Mouse (Mus musculus) MEL-GATA-1-ER (cell line): ENCODE measurements around the gene Pim3.

ENCODE experiments used
- DNase-seq: peaks from one replicate; pipeline ENCODE4 v3.0.0-alpha.2; 2012; ENCODE audit warnings: low read depth; ENCODE audit errors: extremely low read depth

Pim3 gene

DNA sequence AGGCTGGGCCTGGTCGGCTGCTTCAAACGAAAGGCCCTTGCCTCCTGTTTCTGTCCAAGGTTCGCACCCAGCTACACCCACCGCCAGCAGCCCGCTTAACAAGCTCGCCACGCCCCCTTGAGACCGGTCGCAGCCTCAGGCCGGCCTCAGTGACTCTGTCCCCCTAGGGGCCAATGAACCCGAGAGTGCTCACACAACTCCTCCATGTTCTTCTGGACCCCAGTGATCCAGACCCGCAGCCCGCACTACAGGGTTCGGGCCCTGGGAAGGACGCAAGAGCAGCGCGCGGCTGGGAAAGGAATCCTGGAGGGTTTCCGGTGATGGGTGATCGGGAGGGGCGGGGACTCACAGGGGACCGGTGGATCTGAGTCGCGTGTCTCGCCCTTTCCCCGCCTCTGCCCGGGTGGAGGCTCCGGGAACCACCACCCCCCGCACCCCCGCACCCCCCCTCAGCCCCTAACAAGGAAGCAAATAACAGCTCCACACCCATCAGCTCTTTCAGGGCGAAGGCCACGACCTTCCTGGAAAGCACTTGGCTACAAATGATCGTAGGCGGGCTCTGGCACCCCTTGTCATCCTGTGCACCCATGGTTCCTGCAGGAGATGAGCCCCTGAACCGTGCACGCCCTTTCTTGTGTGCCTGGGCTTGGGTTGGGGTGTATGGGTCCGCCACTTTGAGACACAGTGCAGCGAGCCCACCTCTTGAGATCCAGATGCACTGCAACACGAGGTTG is 24.6 kb upstream of the Pim3 start:
- DNase-seq = peak; percentile 35

DNA sequence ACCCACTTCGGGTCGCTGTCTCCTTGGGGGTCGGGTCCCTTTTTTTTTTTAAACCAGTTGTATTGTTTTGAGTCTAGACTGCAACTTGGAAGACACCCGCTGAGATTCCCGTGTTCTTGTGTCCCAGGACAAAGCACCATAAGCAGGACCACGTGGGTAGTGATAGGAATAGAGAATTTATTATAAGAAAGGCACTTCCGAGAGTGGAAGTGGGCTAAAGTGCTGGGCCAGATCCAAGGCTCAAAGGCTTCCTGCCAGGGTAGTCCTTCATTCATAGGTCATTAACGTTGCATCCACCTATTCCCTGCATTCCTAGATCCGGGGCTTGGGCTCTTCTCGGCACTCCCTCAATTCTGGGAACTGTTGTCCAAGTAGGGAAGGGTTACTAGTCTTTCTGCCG is 24.0 kb upstream of the Pim3 start:
- DNase-seq = peak; percentile 9

DNA sequence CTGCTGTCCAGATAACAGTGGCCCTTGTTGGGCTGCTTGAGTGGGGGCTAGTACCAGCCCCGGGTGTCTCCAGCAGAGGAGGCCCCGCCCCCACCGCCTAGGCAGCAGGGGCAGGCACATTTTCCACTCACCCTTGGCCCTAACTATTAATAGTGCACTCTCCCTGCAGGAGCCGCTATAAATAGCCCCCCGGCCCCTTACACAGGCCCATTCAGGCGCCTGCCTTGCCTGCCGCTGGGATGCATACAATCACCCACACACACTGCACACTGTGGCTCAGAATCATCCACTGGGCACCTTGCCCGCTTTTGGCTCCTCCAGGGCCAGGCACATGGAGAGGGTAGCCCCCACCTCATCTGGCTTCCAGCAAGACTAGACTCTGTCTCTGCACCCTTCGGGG is 22.7 kb upstream of the Pim3 start:
- DNase-seq = no peak

DNA sequence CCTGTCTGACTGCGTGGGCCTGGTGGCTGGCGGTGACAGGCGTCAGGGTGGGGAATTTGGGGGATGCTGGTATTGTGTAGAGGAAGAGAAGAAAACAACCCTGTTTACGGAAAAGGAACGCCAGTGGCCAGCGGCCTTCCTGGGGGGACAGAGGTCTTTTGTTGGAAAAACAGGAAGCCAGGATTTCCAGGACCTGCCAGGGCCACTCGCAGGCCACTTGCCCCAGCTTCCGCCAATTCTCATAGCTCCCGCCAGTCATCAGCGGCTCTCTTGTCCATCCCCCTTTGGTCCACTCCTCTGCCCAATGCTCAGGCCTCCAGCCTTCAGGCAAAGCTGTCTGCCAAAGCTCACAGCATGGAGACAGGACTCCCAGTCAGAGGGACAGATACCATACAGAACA is 21.9 kb upstream of the Pim3 start:
- no peak for DNase-seq

DNA sequence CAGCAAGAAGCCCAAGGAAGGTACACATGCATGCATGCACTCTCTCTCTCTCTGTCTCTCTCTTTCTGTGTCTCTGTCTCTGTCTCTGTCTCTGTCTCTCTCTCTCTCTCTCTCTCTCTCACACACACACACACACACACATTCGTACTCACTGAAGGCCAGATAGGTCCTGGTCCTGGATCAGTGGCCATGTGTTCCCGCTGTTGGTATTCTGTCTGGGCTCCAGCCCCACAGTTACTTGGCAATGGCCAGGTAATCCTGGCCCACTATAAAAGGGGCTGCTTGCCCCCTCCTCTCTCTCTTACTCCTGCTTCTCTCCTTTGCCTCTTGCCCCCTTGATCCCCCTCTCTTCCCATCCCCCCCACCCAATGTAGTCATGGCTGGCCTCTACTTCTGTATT is 20.8 kb upstream of the Pim3 start:
- no peak for DNase-seq

DNA sequence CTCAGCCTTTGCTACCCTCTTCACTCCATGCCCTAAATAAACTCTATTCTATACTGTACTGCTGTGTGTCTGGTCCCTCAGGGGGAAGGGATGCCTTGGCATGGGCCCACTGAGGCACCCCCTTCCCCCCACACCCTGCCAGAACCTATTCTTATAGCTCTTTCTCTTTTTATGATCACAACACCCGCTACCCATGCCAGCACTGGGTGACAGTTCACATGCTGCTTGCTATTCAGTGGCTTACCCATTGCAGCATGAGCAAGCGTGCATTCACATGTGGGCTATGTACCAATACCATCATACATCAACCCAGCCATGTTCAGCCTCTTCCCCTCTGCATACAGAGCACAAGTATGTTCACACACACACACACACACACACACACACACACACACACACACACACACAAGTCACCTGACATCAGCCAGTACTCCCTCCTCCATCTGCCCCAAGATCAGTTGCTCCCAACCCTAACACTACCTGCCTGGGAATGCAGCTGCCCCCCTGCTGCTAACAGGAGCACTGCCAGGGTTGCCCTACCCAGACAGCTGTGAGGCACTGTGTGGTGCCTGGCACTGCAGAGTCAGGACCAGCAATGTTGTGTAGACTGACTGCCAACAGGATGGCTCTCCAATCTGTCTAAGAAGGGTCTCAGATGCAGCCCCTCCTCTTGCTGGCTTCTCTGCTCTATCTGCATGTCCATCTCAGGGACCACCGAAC is 20.2 kb upstream of the Pim3 start:
- no peak for DNase-seq

DNA sequence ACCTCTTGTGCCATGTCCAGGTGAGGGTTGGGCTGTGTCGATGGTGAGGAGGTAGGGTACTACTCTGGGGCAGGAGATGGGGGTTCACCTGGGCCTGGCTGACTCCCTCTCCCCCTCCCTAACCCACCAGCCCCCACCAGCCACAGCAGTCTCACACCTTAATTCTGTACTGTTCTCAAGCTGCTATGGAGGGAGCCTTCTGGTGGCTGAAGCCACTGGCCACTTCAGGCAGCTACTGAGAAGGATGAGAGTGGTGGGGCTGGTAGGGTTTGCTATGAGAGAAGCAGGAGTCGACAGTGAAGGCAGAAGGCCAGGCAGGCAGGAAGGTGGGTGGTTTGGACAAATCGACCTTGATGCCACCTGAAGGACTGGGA is 19.7 kb upstream of the Pim3 start:
- no peak for DNase-seq

DNA sequence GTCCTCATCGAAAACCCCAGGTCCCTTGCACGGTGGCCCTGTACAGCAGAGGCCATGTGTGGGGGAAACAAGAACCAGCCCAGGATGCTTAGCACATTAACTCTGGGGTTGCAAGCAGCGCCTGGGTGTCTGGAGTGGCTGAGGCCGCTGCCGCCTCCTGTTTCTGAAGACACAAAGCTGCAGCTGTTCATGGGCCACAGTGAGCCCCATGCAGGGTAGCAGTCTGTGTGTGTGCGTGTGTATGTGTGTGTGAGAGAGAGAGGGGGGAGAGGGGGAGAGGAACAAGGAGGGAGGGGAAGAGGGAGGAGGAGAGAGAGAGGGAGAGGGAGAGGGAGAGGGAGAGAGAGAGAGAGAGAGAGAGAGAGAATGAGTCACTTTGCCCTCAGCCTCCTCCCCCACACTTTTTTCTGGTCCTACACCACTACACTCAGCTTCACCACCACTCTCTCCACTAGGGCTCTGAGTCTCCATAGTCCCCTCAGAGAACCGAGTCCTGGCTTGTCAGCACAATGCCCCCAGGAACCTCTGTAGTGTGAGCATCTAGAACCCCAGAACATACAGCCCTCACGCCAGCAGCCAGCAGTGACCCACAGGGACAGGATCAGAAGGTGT is 18.4 kb upstream of the Pim3 start:
- no peak for DNase-seq

DNA sequence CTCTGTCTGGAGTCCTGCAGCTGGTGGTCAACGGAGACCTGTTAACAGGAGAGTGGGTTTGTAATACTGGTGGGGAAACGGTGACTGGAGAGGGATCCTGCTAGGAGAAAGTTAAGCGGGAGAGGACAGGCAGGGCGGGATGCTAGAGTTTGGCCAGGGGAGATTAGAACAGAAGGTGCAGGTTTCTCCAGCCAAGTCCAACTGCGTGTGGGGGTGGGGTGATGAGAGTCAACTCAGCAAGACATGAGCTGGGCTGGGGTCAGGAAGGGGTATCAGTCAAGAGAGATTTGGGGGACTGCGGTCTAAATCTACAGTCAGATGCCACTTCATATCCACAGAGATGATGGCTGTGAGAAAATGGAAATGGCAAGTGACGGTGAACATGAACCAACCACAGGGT is 17.0 kb upstream of the Pim3 start:
- DNase-seq = no peak

DNA sequence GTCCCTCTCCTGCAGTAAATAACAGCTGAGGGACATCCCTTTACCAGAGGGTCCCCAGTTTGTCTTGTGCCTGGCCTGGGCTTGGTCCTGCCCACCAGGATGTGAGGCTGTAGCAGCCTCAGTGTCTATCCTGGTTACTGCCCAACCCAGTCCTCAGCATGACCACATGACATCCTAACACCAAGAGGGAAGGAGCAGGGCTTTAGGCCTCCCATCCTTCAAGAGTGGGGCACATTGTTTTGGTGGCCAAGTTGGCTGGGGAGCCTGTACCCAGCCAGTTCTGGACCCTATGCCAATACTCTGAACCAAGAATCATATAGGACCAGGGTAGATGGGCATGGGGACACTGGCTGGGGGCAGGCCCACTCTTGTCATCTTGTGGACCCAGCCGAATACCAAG is 13.3 kb upstream of the Pim3 start:
- DNase-seq = no peak

DNA sequence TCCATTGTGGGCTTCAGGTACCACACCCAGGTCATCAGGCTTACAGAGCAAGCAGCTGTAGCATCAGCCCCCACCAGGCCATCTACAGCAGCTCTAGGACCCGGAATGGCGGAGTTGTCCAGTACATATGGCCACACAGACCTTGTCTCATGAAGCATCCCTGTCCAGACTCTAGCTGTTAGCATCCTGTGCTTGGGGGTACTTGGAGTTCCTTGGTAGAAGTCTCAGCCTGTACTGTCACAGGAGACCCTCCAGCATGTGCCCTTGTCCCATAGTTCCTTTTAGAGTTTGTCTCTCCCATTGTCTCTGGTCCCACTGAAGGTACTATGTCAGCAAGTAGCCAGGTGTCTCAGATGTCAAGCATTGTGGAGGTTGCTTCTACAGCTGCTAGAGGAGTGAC is 12.4 kb upstream of the Pim3 start:
- DNase-seq = no peak

DNA sequence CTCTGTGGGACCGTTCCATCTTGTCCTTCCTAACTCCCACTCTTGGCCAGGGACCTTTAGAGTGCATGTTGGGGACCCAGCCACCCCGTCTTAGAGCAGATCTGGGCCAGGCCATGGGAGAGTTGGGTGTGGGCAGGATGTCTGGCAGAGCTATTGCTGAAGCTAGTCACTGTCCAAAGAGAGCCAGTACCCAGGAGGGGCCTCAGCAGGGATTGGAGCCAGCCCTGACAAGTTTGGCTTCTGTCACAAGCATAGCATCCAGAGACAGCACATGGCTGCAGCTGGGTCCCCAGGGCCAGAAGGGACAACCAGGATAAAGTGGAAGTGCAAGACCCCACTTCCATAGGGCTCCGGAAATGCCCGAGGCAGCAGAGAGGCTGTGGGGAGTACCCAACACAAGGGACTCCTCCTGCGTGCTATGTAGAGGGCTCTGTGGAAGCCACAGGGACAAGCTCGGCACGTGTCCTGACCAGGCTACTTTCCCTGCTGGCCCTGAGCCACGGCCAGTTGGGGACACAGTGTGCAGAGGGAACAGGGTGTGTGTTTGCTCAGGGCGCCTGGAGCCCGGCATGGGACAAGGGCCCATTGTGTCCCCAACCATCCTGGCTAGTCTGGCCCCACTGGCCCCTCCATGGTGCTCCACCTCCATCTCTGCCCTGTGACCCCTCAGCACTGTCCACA is 11.7 kb upstream of the Pim3 start:
- no peak for DNase-seq

DNA sequence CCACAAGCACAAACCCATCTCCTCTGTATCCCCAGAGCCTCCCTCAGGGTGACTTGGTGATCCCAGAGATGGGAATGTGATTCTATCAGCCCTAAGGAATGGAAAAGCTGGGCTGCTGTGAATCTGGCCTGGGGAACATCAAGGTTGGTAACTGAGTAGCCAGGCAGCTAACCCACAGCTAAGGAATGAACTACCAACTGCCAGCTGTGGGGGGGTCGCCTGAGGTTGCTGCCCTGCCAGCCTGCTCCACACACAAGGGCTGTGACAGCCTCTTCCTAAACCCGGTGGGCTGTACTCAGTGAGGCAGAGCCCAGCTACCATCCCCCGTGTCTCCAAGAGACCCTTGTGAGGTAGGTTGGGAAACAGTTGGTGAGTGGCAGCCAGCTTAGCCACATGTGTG is 10.9 kb upstream of the Pim3 start:
- no peak for DNase-seq

DNA sequence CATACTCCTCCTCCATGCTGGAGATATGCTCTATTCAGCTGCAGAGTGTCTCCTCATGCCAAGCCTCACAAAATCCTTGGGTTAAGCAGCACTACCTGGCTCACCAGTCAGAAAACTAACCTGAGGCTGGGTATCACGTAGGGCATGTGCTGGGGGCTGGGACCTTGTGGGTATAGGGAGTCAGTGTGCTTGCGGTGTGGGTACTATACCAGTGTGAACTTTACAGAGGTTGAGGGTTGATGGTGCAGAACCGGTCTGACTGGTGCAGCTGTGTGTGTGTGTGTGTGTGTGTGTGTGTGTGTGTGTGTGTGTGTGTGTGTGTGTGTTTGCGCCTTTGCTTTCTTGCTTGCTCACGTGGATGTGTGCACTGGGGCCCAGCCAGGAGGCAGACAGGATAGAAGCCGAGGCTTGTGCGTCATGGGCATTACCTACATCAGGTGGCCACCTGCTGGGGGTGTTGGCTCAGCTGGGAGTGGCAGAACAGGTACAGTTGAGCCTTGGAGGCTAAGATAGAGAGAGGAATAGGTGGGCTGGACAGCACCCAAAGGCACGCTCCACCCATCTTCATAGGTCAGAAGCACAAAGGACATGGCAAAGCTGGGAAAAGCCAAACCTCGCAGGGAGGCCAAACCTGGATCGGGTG is 10.4 kb upstream of the Pim3 start:
- no peak for DNase-seq

DNA sequence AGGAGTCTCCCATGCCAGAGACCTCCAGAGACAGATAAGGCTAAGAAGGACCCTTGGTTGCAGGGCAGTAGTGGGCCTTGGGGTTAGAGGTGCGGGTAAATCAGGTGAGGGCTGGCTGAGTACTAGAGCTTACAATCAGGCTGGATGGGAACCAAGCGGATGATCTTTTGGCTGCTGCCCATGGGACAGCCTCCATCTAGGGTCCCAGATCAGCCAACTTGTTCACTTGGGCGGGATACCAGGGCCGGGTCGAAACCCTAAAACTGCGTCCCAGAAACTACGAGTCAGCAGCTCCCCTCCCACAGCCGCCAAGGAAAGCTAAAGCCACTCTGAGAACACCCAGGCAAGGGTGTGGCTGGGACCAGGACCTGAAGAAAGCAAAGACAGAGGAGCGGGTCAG is 8.9 kb upstream of the Pim3 start:
- DNase-seq = no peak

DNA sequence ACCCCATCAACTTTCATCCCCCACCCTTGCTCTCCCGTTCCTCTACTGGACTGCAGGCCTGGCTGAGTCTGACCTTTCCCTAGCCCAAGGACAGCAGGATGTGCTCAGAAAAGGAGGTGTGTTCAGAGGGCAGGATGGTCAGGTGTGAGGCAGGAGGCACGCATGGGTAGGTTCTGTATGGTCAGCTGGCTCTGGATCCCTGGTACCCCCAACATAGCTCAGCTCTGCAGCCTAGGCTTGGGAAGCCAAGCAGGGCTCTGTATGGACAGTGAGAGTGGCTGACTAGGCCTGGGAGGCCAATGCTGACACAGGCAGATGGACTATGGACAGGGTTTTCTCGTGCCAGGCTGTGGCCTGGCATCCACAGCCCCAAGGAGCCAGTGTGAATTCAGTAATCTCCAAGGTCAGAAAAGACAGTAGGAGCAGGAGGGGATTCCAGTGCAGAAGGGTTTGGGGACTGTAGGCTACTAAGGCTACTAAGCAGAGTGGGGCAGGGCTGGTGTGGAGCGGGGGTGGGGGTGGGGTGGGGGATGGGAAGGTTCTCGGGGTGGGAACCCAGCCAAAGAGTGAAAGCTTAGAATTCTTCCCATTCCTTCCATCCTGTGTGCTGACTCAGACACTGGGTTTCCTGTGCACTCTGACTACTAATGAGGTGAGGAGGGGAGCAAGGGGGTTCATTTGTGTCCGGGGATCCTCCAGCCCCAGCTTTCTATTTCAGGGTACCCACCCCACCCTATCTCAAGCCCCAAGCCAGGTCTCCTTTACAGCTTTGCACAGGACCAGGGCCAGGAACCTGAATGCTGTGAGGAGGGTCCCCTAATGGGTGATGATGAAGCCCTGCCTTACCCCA is 7.6 kb upstream of the Pim3 start:
- no peak for DNase-seq

DNA sequence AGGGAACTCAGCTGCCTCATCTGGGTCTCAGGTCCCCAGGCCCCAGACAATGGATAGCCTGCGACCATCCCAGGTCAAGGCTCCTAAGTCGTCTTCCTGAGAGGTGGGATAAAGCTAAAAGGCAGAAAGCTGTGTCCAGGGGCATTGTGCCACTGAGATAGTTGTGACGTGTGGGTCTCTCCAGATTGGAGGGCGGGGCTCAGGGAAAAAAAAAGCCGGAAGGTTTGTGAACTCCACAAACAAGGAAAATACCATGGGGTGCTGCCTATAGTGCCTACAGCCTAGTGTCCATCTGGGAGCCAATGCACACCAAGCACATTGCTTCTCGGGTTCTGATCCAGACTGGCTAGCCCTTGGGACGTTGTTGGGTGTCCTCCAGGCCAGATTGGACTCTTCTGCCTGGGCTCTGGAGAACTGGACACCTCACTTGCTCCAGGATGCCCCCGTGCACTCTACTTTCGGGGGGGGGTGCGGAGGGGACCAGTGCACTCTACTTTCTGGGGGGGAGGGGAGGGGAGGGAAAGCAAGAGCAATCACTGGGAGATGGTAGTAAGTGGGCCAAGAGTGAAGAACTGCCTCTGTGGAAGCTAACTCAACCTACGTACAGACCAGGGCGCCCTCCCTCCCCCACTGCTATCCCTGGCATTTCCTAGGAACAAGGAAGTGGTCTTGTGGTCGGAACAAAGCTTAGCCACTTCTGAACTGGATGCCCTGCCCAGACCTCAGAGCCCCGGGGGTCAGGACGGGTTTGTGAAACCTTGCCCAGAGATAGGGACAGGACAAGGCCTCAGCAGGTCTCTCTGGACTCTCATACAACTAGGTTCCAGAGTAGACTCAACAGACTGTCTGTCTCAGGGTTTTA is 6.8 kb upstream of the Pim3 start:
- DNase-seq = no peak

DNA sequence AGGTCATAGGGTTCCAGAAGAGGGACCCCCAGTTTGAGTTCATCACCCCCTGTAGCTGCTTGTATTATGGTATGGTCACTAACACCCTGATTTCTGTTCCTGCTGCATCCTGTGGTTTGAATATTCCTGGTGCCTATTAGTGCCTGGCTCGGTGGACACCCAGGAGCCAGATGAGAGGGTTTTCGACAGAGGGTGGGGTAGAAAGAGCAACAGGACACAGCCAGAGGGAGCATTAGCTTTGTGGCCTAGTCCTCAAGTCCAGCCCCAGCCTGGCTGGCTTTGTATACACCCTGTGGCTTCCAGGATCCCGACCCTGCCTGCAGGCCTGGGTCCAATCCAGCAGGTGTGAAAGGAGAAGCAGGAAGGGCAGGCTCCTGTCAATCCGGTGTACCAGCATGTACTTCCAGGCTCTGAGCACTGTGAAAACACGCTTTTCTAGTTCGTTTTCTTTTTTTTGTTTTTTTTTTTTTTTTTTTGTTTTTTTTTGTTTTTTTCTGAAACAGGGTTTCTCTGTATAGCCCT is 6.0 kb upstream of the Pim3 start:
- no peak for DNase-seq

DNA sequence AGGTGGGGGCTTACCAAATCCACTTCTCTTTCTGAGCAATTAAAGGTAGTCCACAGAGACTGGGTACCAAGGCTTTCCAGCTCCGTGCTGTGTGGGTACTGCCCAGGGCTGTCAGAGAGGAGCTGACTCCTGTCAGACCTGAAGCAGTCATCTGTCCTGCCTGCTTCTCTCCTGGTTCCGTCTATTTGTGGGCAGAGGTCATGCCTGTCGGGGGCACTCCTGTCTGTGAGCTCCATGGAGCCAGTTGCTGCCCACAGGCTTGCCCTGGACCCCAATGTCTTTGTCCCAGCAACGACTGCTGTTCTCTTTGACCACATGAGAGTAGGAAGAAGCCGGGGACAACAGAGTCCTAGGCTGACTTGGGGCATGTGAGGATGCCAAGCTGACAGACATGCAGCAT is 5.4 kb upstream of the Pim3 start:
- no peak for DNase-seq

DNA sequence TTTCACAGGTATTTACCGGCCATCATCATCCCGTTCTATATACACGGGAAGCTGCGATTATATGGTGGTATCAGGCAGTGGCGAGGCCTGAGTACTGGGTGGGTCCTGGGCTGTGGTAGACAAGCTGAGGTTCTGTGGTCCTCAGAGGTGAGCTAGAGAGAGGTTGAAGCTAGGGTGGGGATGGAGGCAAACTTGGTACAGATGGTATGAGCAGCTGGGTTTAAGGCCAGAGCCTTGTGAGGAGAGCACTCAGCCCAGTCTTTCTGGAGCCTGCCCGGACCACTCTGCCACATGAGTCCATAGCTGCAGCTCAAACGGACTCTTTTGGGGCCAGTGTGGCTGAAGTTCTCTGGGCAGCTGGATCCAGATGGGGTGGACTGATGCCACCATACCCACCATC is 4.6 kb upstream of the Pim3 start:
- DNase-seq = no peak
